Mouse (Mus musculus) heart, adult 2 months (tissue): ENCODE data around the gene Sdsl. TPM values are rescaled to one million over a fixed set of nuclear protein-coding genes. Genes with fewer than 3 reads are reported as not detected.

Experiments
- DNase-seq, 2 experiments: peaks; one replicate each; pipeline ENCODE4 v3.0.0; 2021
- H3K27ac ChIP-seq: fragments of 200-600 bp; 2 replicates; pipeline ENCODE4 v1.8.1; 2022
- H3K27me3 ChIP-seq: fragments of 200-500 bp; 2 replicates; pipeline ENCODE4 v1.6.1; 2012; ENCODE audit warnings: mild to moderate bottlenecking, low read length, inconsistent platforms, mixed read lengths; ENCODE audit not compliant: control insufficient read depth, insufficient read depth
- H3K36me3 ChIP-seq: fragments of 200-500 bp; 2 replicates; pipeline ENCODE4 v1.6.1; 2012; ENCODE audit warnings: low read length, inconsistent platforms; ENCODE audit not compliant: control insufficient read depth, insufficient read depth
- H3K4me1 ChIP-seq: fragments of 200-500 bp; 2 replicates; pipeline ENCODE4 v1.6.1; 2011; ENCODE audit warnings: low read length; ENCODE audit not compliant: control insufficient read depth, insufficient read depth
- H3K4me3 ChIP-seq: fragments of 200-600 bp; 2 replicates; pipeline ENCODE4 v1.8.1; 2022
- H3K79me2 ChIP-seq: fragments of 200-500 bp; replicated peaks from 2 replicates; pipeline ENCODE4 v1.6.1; 2012; ENCODE audit warnings: mild to moderate bottlenecking, inconsistent platforms, low read length, moderate library complexity, mixed read lengths; ENCODE audit not compliant: control insufficient read depth, insufficient read depth
- H3K9ac ChIP-seq: fragments of 200-500 bp; 2 replicates; pipeline ENCODE4 v1.6.1; 2012; ENCODE audit warnings: low read depth, mild to moderate bottlenecking, control low read depth, inconsistent platforms, low read length, mixed read lengths
- CTCF ChIP-seq: fragments of 200-600 bp; IDR thresholded peaks from 2 replicates; pipeline ENCODE4 v1.8.1; 2022; ENCODE audit warnings: antibody characterized with exemption, mild to moderate bottlenecking, moderate library complexity
- EP300 ChIP-seq: fragments of 200-500 bp; IDR thresholded peaks from 2 replicates; pipeline ENCODE4 v1.6.1; 2011; ENCODE audit warnings: low read depth, low read length, control low read depth; ENCODE audit not compliant: insufficient read depth
- POLR2A ChIP-seq: fragments of 200-500 bp; IDR thresholded peaks from 2 replicates; pipeline ENCODE4 v1.6.1; 2011; ENCODE audit warnings: mild to moderate bottlenecking, low read depth, low read length, control low read depth; ENCODE audit not compliant: insufficient read depth
- WGBS: fragments of 180-500 bp; shearing (Covaris S2); methylation state at CpG from one replicate; pipeline ENCODE4 v1.1.7; 2018; 5-methylcytosine and 5-hydroxymethylcytosine counted together
- intact Hi-C: fragments of 180-260 bp; cut with DNase I; formaldehyde crosslinking; loops from one replicate; pipeline ENCODE4 v1.15.1; 2025
- polyA plus RNA-seq: library from polyadenylated mRNA; depleted of rRNA; stranded (reverse); fragments of >200 nt; gene quantifications from 2 replicates; pipeline ENCODE4 v1.2.3, GENCODE M21; 2012
- total RNA-seq, 2 experiments: library from RNA; stranded (reverse); gene quantifications; 2 replicates each; pipeline ENCODE4 v1.2.3; 2021

Sdsl gene
- total and polyA plus RNA-seq, 3 experiments = 8.8 to 12.6 (median 9.8) TPM

DNA sequence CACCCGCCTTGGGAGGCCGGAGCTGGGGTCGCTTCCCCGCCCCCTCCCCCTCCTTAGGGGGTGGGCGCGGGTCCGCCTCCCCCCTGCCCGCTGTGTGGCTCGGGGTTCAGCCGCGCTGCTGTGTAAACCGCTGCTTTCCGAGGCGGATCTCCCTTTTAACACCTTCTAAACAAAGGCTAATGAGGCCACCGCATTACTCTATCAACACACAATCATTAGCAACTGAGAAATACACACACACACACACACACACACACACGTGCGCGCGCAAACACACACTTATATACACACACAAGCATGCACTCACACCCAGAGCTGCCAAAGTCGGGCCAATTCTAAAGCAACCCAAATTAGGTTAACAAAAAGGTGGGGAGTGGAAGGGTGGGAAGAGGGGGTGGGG, 46.9 kb downstream of the Sdsl start:
- Histone ChIP-seq H3K36me3 (no peaks in the 10 kb centered on the region), H3K27me3 (peaks cover 12% of the 10 kb centered on the region), H3K27ac (no peak overlapping the region), H3K79me2 (no peaks in the 10 kb centered on the region), H3K9ac (no peak overlapping the region), H3K4me3 (no peak overlapping the region), H3K4me1 (no peaks in the 10 kb centered on the region)
- no peak for DNase-seq
- TF ChIP-seq CTCF (no peak), EP300 (no peak), POLR2A (no peak)
- intact Hi-C loops = no loop called here
- under 1% methylated on average over 20 of the region's 20 CpGs for WGBS

DNA sequence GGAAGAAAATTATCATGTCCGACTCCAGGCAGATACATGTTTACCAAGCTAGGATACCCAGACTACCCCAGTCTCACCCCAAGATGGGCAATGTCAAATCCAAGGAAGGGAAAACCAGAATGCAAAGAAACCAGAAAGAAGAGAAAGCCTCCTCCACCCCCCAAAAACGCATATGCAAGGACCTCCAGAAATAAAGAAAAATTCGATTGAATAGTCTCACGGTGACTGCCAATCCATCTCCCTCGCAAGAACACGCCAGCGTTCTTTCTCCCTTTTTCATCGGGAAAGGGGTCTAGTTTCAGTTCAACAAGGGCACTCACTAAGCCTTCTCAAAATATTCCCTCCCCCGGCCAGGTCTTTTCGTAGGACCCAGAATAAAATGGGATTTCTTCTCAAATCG, 48.0 kb downstream of the Sdsl start:
- Histone ChIP-seq H3K9ac (no peak overlapping the region), H3K27ac (no peak overlapping the region), H3K27me3 (peaks cover 12% of the 10 kb centered on the region), H3K4me1 (no peaks in the 10 kb centered on the region), H3K79me2 (no peaks in the 10 kb centered on the region), H3K4me3 (no peak overlapping the region), H3K36me3 (no peaks in the 10 kb centered on the region)
- no peak for DNase-seq
- 3% methylated on average over 11 of the region's 11 CpGs for WGBS
- intact Hi-C loops = no loop called here
- TF ChIP-seq EP300 (no peak), POLR2A (no peak), CTCF (no peak)

DNA sequence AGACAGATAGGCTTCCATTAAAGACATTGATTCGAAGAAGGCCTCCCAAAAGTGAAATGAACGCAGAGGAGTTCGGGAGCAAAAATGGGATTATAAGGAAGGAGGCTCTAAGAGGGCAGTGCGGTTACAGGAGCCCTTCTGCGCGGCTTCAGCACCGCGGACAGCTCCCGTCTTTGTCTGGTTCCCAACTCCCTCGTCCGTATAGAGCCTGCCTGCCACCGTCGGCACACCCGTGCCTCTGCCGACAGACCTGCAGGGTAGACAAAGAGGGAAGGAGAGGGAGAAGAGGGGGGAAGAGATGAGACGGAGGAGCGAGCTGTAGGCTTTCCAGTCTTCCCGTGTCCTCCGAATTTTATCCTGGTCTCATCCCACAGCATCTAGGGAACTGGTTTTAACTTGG, 48.6 kb downstream of the Sdsl start:
- Histone ChIP-seq H3K4me3 (no peak overlapping the region), H3K27ac (no peak overlapping the region), H3K79me2 (no peaks in the 10 kb centered on the region), H3K4me1 (no peaks in the 10 kb centered on the region), H3K36me3 (no peaks in the 10 kb centered on the region), H3K9ac (no peak overlapping the region), H3K27me3 (peaks cover 12% of the 10 kb centered on the region)
- 3% methylated on average over 19 of the region's 19 CpGs for WGBS
- TF ChIP-seq POLR2A = no peak
- no peak for TF ChIP-seq EP300
- no peak for TF ChIP-seq CTCF
- intact Hi-C loops = no loop called here
- DNase-seq = peak; percentile 41 to 76

DNA sequence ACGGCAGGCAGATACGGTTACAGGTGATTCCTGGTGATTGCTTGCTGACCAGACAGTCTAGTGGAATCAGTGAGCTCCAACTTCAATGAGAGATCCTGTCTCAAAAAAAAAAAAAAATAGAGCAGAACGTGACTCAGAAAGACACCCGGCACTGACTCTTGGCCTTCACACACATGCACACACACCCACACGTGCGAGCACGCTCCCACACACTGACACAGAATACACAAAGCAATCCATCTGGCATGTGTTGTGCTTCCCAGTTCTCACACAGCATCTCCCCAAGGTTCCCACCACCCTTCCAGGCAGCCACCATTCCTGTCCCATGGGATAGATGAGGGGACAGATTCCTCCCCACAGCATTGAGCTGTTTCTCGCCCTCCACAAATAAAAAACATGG, 52.5 kb downstream of the Sdsl start:
- Histone ChIP-seq H3K9ac (no peak overlapping the region), H3K79me2 (no peaks in the 10 kb centered on the region), H3K27ac (no peak overlapping the region), H3K36me3 (no peaks in the 10 kb centered on the region), H3K4me3 (no peak overlapping the region), H3K4me1 (no peaks in the 10 kb centered on the region), H3K27me3 (peaks cover 2% of the 10 kb centered on the region; the same call in 1 of the 2 replicates)
- DNase-seq = no peak
- TF ChIP-seq CTCF = no peak
- TF ChIP-seq EP300 = no peak
- no peak for TF ChIP-seq POLR2A
- WGBS = 71% methylated on average over 8 of the region's 8 CpGs
- intact Hi-C loops = no loop called here

DNA sequence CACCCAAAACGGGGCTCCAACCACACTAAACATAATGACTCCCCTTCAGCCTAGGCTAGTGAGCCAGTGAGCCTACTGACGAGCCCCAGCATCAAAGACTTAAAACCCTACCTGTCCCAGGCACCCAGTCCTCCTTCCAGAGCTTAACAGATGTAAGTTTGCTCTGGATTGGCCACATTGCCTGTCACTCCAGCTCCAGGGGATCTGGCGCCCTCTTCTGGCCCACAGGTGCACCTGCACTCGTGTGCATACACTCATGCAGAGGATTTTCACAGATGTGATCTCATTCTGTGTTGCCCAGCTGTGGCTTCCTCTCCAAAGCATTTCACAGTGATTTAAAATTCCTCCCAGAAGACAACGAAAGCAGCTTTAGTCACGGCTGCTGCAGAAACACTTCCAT, 59.2 kb downstream of the Sdsl start:
- Histone ChIP-seq H3K36me3 (no peaks in the 10 kb centered on the region), H3K4me1 (no peaks in the 10 kb centered on the region), H3K4me3 (no peak overlapping the region), H3K9ac (no peak overlapping the region), H3K79me2 (no peaks in the 10 kb centered on the region), H3K27ac (no peak overlapping the region), H3K27me3 (peaks cover 2% of the 10 kb centered on the region; the same call in 1 of the 2 replicates)
- intact Hi-C loops = no loop called here
- WGBS = 73% methylated on average over 6 of the region's 6 CpGs
- no peak for DNase-seq
- TF ChIP-seq POLR2A (no peak), CTCF (peak; percentile 7; the same call in 1 of the 2 replicates), EP300 (no peak)

DNA sequence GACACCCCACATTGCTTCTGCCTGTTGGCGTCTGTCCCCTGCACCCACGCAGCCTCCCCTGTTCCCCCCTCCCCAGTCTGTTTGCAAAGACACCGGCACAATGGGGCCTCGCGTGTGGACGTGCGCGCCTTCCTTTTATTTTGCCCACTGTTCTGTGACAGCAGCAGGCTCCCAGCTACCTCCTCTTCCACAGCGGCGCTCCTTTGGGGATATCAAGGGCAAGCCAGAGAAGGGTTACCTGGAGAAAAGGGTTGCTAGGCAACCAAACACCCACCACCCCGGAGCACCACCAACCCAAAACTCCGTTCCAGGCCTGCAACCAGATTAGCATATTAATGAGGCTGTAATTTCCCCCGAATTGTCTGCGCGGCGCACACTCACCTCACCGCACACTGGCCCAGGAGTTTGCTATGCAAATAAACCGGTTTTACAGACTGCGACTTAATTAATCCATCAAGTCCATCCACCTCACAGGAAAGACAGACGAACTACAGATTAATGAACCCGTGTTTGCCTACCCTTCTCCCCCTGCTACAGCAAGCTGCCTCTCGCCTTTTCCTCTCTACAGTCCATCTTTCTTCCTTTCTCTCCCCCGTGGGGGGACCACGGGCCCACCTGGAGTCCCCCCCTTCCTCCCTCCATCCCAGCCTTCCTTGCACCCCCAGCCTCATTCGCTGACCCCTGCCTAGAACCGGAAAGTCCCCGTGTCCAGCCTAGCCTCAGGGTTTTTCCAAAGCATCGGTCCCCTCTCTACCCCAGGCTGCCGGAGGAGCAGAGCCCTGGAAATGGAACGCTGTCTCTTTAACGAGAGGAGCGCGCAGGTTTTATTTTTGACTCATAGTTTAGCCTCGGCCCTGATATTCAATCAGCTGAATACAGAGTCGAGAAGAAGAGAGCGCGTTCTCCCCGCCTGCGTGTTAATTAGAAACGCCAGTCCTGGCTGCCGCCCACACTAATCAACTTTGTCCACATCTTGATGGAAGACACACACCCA, 62.9 kb downstream of the Sdsl start:
- Histone ChIP-seq H3K9ac (no peak overlapping the region), H3K36me3 (no peaks in the 10 kb centered on the region), H3K79me2 (no peaks in the 10 kb centered on the region), H3K4me1 (no peaks in the 10 kb centered on the region), H3K4me3 (no peak overlapping the region), H3K27me3 (peaks cover 2% of the 10 kb centered on the region; the same call in 1 of the 2 replicates), H3K27ac (no peak overlapping the region)
- WGBS = 4% methylated on average over 41 of the region's 41 CpGs
- intact Hi-C loops = no loop called here
- TF ChIP-seq EP300 = no peak
- TF ChIP-seq CTCF = no peak
- no peak for TF ChIP-seq POLR2A
- DNase-seq = no peak
